Mouse (Mus musculus) adrenal gland, postnatal 10 days (tissue): ENCODE results near the gene Zdhhc17. TPM values are rescaled to one million over a fixed set of nuclear protein-coding genes. Genes with fewer than 3 reads are reported as not detected.
A peak's percentile ranks its signal among the peaks of the same experiment; 100 is the strongest.

Experiments
- DNase-seq: peaks from one replicate; pipeline ENCODE4 v3.0.0; 2021; ENCODE audit warnings: mixed read lengths
- total RNA-seq, 2 experiments: library from RNA; stranded (reverse); gene quantifications; 2 replicates each; pipeline ENCODE4 v1.2.3; 2021

Gene Zdhhc17
- total RNA-seq, 2 experiments from 2014 or later = 29.7 to 37.4 TPM

DNA sequence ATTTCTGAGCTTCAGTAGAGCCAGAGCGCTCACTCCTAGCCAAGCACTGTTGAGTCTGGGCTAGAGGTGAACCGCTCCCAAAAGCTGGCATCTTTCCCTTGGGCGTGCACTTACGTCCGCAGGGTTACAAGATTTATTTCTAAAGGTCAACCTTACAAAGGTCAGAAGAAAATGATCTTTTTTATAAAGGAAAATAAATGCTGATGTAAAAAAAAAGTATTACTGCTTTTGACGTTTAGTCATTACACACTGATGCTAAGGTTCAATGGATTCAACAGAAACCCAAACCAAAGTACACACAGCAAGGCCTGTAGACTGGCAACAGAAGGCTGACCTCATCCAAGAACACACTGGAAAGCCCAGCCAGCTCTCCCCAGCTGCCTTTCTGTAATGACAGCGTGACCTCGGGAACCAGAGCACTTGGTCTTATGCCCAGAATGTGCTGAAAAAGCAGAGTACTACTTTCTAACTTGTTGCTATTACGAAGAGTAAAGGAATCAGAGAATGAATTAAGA lies 56.9 kb downstream of the Zdhhc17 start:
- DNase-seq = peak; percentile 85

DNA sequence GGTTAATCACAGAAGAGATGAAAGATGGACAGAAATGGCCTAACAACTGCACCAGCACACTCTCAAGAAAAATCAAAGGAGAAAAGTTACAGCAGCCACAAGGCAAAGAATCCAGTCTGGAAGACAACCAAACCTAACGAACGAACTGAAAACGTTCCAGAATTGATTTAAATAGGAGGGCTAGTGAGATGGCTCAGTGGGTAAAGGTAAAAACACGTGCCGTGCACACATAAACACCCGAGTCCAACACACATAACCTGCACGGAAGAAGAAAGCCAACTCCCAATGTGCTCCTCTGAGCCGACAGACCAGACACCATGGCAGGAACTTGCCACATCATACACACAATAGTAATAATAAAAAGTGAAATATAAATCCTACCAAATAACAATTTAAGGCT lies 57.7 kb downstream of the Zdhhc17 start:
- no peak for DNase-seq

DNA sequence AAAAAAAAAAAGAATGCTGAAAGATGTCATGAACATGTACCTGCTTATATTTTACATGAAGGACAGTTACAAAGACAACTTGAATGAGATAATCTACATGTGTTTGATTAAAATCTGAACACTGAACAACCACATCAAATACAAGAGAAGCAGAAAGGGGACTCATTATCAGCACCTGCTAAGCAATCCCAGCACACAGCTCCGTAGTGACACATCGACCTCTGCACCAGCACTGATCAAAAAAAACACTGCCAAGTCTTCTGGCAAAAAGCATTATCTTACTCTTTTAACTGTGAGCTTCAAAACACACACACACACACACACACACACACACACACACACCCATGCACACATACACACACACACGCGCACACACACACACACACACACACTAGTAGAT lies 58.2 kb downstream of the Zdhhc17 start:
- no peak for DNase-seq

DNA sequence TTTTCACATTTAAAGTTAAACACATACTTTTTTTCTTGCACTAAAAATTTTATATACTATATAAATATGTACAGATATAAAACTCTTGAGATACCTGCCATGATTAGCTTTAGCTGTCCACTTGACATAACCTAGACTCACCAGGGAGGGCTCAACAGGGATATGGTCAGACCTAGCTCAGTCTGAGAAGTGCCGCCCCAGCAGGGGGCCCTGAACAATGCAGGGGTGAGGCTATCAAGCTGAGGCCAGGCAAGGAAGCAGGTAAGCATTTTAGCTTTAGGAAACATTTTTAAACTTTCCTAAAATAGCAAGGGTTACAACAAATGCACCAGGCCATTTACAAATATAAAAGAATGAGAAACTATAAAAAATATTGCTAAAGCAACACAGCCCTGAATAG lies 58.8 kb downstream of the Zdhhc17 start:
- no peak for DNase-seq

DNA sequence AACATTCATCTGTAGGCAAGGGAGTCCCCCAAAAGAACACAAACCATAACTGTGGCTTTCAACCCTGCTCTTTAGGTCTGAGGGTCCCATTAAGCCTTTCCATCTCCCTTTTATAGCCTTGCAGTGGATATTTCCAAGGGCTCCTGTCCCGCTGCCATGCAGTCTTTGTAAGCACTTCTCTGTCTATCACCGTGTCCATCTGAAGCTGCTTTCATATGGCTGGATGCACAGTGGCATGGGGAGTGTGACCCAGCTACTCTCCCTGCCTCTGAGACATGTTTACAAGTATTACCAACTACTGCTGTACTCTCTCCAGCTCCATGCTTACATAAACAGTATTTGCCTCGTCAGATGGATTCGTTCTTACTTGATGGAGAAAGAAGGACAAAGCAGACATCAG lies 62.4 kb downstream of the Zdhhc17 start:
- no peak for DNase-seq

DNA sequence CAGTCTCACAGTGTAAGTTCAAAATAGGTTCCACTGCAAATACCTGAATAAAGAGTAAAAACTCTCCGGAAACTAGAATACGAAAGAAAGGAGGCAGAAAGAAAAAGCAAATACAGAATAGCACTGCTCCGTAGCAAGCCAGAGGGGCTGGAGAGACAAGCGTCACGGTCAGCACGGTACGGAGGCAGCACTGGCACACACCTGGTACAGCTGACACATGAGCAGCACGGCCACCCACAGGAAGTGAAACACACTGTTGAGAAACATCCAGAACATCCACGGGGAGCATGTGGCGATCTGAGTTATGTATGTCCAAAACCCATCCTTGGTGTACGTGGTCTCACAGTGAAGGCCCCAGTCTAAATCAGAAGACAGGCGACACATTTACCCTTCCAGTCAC lies 64.0 kb downstream of the Zdhhc17 start:
- DNase-seq = no peak

DNA sequence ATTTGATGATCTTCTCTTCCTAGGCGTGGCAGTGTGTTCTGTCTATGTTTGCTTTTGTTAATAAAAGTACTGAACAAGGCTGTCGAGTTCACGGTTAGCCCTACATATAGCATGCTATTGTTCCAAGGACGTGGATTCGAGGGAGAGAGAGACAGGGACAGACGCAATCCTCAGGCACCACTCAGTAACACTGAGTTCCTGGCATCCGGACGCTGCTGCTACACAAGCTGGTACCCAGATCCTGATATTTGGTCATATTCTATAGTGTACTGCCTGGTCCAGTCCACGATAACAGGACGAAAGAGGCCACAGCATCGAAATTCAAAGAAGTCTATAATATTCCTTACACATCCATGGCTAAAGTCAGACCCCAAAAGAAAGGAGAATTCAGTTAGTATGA lies 65.8 kb downstream of the Zdhhc17 start:
- DNase-seq = no peak

DNA sequence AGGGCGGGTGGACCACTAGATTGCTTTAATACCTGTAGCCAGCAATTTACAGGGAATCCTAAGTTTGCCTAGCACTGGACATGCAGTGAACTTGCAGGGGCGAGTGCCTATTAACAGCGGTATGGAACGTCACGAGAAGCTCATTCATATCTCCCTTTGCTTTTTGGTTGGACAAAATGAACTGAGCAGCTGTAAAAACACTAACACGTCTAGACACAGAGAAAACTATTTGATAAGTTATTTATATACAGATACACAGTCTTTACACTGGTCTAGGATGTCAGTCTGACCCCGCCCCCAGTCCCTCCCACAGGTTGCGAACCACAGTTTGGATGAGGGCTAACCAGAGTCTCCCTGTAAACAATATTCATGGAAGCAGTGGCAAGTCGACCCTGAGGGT lies 67.1 kb downstream of the Zdhhc17 start:
- DNase-seq = no peak

DNA sequence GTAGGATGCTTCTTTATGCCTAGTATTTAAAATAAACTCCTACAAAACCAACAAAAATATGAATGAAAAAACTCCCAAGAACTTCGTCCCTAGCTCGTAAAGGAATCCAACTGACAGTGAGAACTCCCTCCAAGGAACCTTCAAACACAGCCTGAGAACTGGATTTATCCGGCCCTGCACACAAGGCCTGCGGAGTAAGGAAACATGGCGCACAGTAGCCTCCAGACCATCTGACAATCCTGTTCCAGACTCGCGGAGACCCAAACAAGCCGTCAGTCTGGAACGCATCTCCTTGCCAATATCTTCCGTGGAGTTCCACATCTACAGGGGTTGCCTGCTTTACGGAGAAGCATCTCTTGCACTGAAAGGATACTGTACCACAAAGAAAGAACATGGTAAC lies 68.0 kb downstream of the Zdhhc17 start:
- DNase-seq = no peak

DNA sequence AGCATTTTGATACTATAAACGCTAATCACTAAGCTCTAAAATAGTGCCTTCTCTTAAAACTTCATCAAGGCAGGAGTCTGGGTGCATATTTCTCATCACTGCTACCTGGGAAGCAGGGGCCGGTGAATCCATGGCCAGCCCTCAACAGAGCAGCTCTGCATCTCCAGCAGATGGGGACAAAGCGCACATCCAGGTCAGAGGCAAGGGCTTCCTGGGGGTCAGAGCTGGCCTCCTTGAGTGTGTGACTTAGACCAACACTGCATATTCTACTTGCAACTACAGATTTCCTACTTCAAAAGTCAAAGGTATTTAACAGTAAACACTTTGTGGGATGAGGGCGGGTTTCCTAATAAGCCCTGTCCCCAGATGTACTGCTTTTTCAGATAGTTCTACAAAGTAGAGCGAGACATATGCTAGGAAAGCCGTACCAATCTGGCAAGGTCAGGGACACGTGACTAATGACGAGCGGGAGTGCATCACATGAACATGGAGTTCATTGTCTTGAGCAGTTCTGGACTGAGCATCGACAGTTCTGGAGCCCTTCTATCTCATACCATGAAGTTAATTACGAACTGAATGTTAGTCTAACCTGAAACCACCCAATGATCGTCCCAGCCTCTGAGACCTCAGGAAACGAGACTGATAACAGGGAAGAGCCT lies 69.1 kb downstream of the Zdhhc17 start:
- no peak for DNase-seq

DNA sequence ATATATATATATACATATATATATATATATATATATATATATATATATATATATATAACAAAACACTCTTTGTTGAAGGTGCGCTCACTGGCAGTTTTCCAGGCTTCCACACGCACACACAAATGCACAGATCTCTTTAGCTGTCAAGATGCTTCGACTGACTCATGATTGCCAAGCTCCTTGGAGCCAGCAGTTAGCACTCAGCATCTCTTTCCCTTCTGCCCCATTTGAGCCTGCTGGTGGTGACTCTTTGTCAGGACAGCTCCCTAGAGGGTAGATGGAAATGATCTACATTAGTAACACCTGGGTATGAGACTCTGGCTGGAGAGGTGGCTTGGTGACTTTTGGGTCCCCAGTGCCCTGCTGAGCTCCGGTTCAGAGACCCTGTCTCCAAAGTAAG lies 70.2 kb downstream of the Zdhhc17 start:
- DNase-seq = no peak

DNA sequence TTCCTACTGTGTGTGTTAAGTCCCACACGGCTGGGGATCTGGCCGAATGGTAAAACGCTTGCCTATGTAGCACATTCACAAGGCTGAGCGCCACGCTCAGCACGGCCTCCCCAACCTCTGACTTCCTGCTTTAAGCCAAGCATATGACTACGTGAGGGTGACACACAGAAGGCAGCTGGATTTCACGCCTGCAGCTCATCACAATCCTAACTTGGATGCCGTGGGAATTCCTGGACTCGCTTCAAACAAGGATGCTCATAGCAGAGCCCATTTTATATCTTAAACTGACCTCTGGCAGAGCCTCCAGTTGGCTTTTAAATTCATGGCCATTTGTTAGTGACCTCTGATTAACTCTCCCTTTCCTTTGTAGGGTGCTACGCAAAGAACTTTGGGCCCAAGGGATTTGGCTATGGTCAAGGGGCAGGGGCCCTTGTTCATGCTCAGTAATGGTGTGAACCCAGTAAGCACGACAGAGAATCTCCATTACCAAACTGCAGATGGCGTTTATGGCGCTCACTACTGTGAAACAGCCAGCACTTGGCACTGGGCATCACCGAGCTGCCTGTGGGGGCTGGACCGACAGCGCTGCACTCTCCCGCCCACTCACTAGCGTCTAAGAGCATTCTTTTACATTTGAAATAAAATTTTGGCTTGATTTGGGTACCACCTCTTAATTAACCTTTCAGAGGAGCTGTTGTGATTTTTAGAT lies 70.9 kb downstream of the Zdhhc17 start:
- no peak for DNase-seq

DNA sequence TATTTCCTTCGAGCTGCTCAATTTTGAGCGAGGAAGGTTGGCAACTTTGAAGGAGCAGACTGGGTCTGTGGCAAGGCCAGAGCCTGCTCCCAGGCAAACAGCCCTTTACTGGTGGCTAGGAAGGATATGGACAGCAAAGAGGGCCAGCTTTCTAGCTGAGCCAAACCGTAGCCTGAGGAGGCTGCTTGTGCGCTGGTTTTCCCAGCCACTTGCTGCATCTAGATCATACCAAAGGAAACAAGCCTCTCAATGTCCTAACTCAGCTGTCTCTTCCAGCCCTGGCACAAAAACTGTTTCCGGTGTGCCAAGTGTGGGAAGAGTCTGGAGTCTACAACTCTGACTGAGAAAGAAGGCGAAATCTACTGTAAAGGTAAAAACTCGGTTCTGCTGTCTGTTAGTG lies 71.6 kb downstream of the Zdhhc17 start:
- peak; percentile 38 for DNase-seq

DNA sequence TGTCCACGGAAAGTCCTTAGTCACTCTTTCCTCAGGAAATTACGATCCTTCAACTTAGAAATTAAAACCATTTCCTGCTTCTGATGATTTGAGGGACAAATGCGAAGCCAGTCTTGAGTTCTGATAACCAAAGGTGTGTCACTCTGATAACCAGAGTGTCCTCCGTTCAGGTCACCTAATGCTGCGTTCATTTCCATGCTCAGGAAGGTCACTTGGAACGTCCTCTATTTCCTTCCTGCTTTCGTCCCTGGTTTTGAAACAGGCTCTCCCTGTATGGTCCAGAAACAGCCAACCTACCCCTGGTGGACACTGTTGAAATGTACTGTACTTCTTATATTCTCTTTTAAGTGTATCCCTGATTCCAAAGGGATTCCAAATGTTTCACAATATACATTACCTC lies 74.3 kb downstream of the Zdhhc17 start:
- no peak for DNase-seq

DNA sequence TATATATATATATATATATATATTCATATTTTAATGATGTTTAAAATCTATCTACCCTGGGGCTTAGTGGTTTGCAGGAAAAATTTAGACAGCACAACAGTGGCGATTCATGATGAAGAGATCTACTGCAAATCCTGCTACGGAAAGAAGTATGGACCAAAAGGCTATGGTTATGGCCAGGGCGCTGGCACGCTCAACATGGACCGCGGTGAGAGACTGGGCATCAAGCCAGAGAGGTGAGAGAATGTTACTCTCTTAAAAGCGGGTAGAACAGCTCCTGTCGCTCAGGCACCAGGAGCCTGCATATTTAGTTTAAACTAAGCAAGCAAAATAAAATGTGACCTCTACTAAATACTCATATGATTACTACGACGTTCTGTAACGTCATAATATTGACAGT lies 74.9 kb downstream of the Zdhhc17 start:
- no peak for DNase-seq

DNA sequence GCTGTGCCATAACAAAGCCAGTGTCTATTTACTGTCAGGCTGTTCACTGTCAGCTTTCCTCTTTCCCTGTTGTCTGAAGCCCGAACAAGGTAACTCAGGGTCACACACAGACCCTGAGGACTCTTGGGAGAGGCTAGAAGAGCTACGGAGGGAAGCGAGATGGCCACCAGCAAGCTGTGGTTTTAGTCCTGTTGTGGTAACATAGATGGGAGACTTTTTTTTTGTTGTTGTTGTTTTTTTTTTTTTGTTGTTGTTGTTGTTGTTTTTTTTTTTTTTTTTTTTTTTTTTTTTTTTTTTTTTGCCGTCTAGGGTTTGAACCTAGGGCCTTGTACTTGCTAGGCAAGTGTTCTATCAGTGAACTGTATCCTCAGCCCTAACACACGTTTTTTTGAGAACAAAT lies 76.4 kb downstream of the Zdhhc17 start:
- no peak for DNase-seq

DNA sequence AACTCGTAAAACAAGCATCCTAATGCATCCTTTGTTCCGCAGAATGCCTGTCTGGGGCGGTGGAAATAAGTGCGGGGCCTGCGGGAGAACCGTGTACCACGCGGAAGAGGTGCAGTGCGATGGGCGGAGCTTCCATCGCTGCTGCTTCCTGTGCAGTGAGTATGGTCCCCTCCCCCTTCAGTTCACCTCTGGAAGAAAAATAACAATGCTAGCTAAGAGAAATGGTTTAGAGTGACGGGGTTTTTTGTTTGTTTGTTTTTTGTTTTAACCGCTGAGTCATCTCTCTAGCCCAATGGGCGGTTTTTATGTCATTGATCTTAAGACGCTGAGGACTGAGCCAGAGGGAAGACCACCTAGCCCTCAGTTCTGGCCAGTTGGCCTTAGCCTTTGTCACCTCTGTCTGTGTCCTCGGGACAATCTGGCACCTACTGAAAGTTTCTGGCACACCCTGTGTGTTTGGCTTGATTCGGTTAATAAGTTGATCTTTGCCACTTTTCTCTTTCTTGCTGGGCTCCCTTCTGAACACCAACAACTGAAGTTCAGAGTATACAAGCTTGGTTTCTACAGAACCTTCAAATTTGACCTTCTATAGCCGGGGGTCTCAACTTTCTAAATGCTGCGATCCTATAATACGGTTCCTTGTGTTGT lies 77.9 kb downstream of the Zdhhc17 start:
- DNase-seq = no peak

DNA sequence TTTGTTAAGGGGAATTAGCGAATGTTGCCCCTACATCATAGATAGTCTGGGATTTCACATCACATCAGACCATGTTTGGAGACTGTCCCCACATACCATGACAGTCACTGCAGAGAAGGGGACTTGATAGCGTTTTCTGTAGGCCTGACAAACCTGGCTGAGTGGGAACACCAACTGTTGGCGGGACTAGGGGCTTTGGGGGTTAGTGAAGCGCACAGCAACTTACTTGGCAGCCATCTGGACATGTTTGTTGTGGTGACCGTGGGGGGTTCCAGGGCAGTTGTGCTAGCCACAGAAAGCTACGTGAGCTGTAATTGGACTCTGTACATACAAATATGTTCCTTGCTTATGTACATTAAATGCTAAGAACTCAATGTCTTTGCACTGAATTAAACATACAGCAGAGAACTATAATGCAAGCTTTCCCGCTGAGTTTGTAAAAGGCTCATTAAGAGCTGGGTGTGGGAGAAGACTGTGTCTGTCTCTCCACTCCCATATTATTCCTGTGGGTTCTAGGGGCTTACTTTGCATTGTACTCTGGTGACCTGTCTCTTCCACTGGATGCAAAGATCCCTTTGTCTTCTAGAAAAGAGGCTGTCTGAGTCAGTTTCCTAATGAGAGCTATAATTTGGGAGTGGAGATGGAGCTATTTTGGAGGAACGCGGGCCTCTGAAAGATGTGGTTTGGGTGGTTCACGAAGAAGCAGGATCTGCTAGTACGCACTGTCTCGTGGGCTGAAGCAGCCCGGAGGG lies 78.6 kb downstream of the Zdhhc17 start:
- DNase-seq = no peak

DNA sequence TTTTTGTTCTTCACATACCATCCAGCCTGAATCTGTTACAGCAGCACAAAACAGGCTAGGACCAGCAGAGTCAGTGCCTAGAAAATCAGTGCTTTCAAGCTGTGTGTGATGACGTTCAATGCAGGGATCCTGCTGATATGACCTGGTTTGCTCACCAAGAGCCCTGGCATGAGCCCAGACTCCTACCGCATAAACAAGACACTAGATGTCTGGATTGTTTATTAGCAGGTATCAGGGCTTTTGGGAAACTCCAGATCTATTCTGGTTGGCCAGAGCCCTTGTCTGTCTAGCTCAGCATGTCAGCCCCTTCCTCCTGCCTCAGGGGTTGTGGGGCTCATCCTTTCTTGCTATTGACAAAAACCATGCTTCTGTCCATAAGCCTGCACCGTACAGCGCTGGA lies 80.2 kb downstream of the Zdhhc17 start:
- DNase-seq = peak; percentile 69

DNA sequence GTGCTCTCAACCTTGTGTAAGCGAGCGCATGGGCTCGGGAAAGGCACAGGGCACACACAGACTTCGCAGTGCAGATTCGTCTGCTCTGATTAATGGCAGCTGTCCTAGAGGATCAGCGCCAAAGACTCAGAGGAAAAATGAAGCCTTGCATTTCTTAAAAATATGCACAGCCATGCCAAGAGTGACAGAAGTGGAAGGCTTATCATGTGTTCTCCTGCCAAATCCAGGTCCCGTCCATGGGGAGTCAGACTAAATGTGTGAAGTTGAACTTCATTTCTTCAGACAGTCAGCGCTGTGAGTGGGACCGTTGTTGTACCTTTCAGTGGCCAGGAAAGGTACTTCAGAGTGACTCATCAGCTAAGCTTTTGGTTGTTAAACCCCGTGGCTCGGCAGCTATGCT lies 82.4 kb downstream of the Zdhhc17 start:
- peak; percentile 64 for DNase-seq

DNA sequence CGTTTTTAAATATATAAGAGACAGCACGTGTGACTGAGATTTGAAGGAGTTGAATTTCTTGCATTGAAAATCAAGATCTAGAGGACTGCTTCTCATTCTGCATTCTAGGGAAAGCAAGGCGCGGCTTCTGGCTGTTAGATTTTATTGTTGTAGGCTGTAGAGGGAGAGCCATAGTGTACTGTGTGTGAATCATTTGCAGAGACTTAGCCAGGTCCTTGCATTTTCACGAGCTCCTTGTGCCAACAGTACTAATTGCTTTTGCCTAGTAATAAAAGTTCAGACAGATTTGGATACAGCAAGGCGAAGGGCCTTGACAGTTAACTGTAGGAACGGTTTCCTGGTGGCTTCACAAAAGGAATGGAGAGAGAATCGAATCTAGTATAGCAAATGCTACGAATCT lies 87.3 kb downstream of the Zdhhc17 start:
- no peak for DNase-seq

DNA sequence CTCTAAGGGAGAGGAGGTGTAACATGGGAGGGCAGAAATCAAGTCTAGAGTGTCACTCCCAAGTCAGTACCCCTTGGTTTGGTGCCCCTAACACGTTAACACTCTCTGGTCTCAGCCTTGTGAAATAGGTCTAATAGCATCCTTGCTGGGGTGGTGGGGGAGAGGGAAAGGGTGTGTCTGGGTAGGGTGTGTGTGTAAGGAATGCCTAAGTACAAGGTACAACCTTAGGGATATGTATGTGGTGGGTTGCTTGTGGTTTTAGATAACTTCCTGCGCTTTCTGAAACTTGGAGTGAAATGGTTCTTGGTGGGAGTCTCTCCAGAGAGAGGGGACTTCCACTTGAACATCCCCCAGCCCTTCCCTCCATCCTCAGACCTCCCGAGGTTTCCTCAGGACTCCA lies 88.0 kb downstream of the Zdhhc17 start:
- DNase-seq = no peak
